Mouse (Mus musculus): ENCODE measurements around the gene Mob3b. TPM values are rescaled to one million over a fixed set of nuclear protein-coding genes. Genes with fewer than 3 reads are reported as not detected.

The Mob3b gene
- polyA plus RNA-seq, 1 experiment, result 6.7 TPM

DNA sequence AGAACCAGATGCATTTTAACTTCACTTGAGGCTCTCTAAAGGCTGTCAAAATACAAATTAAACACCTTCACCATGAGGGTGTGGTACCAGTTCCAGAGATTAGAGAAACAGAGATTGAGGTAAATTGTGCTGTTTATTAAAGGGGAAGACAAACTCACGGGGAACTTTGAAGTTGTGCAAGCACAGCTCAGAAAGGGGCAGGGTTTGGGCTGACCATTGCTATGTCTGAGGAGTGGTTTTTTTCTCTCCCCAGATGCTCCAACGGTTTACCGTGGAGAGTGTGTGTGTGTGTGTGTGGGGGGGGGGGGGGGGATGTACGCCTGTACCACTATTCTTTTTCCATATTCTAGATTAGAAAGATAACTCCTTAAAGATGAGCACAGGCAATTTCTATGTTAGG is 37.1 kb downstream of the Mob3b start:
- no peak for DNase-seq (ENCODE audit: low read depth, low spot score)
- WGBS, result 44% methylated on average over 4 of the region's 4 CpGs

DNA sequence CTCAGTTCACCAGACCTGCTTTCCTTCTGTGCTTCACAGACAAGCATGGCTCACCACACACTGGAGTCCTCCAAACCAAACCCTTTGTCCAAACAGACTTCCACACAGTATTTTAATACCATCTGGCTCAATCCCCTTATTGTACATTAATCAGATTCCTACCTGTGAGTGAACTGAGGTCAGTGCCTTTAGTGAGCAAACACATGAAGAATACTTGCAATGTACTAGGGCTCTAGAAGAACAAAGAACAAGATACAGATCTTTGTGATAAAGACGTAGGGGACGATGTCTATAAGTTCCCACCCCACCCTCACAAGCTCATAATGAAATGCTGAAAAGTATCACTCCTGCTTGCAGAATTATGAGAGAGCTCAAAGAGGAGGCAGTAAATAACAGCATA is 38.4 kb downstream of the Mob3b start:
- no peak for DNase-seq (ENCODE audit: low read depth, low spot score)
- WGBS, result 79% methylated on average over 2 of the region's 2 CpGs

DNA sequence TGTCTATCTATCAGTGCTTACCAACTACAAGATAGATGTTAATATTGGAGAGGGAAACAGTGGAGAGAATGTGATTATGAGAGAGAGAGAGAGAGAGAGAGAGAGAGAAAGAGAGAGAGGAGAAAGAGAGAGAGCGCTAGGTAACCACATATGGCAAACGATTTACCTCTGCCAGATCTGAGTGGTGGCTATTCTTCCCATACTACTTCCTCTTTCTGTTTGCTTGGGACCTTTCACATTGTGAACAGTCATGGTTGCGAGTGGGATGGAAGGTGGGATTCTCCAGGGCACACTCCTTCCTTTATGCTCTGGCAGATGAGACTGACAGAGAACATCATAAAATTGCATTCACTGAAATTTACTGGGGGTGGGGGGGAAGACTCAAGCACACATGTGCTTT is 40.1 kb downstream of the Mob3b start:
- no peak for DNase-seq (ENCODE audit: low read depth, low spot score)
- 85% methylated on average over 3 of the region's 3 CpGs for WGBS

DNA sequence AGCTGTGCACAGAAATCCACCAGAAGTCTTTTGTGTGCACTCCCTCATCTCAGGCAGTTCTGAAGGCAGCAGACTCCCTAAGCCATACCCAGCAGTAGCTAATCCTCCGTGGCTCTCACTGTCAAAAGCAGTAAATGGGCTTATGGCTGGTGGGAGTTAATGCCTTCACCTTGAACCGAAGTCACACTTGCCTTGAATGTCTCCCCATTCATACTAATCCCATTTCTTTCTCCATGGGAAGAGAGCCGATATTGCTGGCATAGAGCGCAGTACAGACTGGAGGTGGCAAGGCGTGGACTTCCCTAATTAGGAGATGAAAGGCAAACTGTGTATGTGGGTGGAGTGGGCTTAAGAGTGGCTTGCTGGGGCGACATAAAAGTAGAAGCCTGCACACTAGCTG is 41.4 kb downstream of the Mob3b start:
- WGBS, result 50% methylated on average over 6 of the region's 6 CpGs
- no peak for DNase-seq (ENCODE audit: low read depth, low spot score)

DNA sequence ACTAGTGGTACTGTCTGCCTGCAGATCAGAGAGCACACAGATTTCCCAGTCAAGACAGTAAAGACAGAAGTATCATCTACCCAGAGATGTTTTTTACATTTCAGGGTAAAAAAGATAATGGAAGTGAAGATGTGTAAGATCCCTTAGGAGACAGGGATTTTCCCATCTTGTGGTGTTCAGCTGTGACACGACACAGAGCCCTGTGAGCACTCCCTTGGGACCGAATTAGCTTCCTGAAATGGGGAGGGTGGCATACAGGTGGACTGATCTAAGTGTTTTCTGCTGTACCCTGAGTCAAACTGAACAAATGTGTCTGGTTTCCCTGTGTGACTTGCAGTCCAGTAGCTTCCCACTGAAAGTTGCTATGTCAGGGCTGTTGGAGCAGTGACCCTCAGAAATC is 42.3 kb downstream of the Mob3b start:
- WGBS, result 65% methylated on average over 2 of the region's 2 CpGs
- DNase-seq (ENCODE audit: low read depth, low spot score), result no peak

DNA sequence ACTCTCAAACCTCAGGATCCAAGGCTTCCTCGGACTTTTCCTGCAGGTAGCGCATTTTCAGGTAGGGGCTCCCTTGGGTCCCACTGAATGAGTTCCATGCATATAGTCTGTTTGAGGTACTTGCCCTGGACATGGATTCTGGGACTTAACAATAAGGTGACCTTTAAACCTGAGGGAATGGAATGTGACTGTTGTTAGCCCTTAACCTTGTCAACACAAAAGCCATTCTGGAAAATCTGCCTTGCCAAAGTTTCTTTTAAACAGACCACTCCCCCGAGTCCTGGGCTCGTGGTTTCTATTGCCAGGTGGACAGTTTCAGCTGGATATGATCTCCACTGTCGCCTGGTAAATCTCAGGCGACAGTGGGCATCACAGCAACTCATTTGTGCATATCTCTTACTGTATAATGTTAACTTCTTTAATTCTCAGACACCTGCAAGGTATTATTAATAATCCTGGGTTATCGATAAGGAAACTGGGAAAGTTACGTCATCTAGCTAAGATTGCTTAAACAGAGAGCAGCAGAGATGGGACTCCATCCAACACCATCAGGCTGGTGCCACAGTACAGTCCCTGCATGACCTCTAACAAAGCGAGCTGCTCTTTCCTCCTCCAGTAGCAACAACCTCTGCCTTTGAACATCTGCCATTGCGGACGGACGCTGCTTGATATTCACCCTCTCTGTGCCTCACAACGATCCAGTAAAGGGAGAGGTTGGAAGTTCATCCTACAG is 43.6 kb downstream of the Mob3b start:
- 26% methylated on average over 13 of the region's 13 CpGs for WGBS
- DNase-seq (ENCODE audit: low read depth, low spot score), result no peak

DNA sequence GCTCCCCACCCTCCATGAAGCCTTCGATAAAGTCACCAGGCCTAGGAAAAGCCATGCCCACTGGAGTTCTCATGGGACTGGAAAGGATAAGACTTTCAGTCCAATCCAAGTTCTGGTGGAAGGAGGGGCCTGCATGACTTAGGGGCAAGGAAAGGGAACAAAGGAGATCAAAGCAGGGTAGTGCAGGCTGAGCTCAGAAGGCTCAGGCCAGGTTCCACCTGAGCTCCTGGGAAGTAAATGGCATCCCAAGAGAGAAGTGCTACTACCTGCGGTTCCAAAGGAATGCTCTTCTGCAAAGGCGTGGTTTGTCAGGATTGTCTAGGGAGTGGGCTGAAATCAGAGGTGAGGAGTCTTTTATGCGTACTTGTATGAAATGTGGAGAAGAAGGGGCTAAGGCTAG is 44.8 kb downstream of the Mob3b start:
- DNase-seq (ENCODE audit: low read depth, low spot score), result no peak
- 68% methylated on average over 4 of the region's 4 CpGs for WGBS

DNA sequence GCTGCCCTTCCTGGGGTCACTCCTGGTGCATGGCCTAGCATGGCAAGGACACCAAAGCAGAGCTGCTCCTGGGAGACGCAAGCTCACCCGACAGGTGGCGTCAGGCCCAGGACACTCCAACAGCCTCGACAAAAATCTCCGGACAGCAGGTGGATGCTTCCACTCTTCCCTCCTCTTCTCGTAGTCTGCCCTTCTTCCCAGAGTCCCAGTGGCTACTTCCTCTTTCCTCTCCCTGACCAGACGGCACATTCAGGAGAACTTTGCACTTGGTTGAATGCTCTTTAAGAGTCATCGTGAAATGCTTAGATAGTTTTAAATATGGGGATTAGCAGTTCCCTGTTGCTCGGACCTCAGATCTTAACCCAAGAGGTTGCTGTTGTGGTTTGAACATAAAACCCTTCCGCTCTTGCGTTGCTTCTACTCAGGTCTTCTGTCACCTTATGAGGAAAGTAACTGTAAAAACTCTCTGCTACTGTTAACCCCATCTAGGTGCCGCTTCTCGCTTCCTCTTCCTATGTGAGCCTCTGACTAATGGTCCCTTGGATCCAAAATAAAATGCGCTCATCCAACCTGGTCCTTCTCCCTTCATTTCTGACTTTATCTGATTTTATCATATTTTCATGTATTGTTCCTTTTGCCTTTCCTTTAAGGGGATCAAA is 52.0 kb downstream of the Mob3b start:
- WGBS, result 68% methylated on average over 14 of the region's 14 CpGs
- no peak for DNase-seq (ENCODE audit: low read depth, low spot score)

DNA sequence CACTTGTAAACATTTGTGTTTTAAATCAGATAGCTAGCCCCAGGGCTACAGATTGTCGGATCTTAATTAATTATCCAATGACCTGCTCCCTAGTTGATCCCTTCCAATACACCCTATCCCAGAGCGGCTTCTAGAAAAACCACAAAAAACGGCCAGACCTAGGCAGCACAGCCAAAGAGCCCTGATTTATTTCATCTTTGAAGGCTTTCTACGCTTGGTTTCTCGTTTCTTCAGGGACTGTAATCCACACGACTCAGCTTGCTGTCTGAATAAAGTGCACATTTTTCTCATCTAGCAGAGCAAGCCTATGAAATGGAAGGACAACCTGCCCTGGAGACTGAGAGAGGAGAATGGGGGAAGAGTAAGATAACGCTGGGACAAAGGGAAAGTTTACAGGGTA is 56.1 kb downstream of the Mob3b start:
- WGBS, result 83% methylated on average over 7 of the region's 7 CpGs
- no peak for DNase-seq (ENCODE audit: low read depth, low spot score)

DNA sequence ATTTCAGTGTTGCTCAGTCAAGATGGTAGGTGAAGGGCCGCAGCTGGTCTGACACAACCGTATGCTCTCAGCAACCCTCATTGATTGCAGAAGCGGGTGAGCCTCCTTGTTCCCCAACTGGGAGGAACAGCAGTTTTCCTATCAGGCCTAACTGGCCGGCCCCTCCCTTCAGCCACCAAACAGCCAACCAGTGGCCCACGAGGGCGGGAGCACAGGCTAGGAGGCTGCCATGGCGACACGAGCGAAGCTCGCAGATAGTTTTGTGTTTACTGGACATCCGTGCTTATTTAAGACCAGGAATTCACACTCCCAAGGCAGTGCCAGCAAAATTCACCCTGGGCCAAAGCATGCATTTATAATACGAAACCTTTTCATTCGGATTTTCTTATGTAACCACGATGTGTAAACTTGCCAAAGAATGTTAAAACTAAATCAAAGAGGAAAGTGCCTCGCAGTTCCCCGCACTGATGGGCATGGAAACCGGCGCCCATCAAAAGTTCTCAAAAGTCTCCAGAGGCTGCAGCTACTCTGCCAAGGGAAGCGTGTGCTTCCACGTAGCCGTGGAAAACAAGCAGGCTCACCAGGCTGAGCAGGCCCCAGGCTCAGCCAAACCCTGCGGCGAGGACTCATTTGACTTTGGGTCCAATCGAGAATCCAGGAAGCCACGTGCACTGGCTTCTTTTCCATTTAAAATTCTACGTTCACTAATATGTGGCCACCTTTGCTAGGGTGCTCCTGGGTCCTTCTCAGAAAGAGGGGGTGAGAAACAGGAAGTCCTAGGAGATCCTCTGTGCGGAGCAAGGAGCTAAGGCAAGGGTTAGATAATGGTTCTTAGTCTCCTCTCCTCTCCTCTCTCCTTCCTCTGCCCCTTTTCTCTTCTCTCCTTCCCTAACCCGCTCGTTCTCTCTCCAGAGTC is 57.2 kb downstream of the Mob3b start:
- 16% methylated on average over 29 of the region's 29 CpGs for WGBS

DNA sequence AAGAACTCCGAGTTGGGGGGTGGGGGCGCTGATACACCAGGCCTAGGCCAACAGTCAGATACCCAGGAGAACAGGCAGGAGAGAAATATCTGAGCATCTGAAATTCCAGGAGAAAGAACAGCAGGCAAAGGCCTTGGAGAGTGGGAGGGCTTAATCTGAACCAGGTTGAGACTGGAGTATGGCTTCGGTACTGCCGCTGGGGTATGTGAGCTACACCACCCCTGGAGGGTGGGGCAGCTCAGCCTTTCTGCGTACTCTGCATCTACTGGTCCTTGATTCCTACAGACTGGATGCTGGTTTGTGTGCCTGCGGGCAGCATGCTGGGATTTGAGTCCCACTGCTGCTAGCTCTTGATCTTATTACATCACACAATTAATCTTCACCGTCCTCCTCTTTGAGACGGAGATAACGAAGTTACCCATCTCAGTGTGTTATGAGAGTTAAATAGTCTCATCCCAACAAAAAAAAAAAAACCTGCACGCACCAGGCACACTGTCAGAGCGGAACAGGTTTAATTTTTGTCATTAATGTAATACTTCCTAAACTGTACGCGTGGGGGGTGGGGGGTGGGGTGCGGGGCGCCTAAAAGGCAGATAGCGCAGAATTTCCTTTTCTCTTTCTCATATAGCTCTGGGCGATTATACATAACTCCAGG is 57.9 kb downstream of the Mob3b start:
- no peak for DNase-seq (ENCODE audit: low read depth, low spot score)
- 18% methylated on average over 17 of the region's 17 CpGs for WGBS

More for the DNA sequence above, 57.2 kb downstream of the Mob3b start:
- peak; percentile 63 for DNase-seq (ENCODE audit: low read depth, low spot score)

DNA sequence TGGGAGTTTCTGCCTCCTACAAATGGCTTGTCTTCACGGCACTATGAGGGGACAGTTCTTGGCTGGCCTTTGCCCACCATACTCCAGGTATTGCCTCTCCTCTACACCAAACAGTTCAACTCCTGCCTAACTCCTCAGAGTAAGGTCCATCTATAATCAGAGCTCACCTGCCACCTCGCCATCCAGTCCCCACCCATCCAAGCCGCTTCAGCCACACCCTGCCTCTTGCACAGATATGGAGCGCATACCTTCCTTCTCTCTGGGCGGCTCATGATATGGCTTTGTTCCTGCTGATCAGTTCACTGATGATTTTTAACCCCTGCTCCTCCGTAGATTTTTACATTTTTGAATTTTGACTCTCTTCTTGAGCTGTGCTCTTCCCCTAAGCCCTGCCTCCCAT is 58.7 kb downstream of the Mob3b start:
- WGBS, result 31% methylated on average over 6 of the region's 6 CpGs

DNA sequence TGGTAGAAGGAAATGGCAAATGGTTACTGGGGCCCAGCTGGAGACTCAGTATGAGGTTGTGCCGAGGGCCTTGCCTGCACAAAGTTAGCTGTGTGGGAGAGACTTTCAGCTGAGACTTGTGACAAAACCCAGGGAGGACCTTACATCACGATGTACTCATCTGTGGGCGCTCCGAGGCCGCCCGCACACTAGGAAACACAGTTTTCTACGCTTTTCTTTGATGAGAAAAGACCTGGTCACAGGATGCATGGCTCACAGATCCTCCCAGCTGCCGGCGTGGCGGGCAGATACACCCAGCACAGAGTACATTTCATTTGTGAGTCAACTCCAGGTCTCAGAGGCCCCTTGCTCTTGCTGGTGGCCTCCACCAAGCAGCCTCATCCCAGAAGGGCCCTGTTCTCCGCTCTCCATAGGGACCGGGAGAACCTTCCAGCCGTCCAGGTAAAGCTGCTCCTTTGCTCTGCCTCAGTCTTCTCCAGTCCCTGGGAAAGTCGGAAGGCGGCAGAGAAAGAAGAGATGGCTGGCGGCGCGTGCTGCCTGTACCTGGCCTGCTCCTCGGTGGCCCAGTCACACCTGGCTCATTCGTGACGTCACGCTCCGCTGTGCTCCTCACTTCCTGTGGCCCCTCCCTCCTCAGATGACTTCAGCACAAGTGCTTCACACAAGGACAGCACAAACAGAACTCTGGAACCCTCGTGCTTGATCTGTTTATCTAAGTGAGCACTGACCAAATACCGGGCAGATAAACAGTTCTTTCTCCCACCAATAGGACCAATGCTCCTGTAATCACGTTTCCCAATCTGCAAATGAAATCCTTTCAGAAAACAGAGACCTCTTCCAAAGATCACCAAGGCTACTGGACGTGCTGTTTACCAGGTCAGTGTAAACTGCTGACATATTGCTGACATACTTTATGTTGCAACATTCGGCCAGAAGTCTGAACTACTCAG is 60.8 kb downstream of the Mob3b start:
- DNase-seq (ENCODE audit: low read depth, low spot score), result no peak
- WGBS, result 45% methylated on average over 28 of the region's 28 CpGs

More for the DNA sequence above, 58.7 kb downstream of the Mob3b start:
- no peak for DNase-seq (ENCODE audit: low read depth, low spot score)

DNA sequence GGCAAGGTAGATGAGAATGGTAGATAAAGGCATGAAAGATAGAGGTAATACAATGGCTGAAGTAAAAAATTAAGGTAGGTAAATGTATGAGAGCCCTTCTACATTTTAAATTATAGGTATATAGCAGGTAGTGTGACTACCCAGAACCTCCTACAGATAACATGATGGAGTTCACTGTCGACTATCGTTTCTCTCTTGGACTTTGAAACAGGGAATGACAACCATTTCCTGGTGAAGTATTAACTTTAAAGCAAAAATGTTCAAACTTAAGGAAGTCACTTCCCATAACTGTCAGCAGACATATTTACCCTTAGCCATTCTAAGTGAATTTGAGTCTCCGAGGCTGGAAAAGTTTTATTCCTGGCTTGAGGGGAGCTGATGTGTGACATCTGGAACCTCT is 64.8 kb downstream of the Mob3b start:
- 33% methylated on average over 3 of the region's 3 CpGs for WGBS
- no peak for DNase-seq (ENCODE audit: low read depth, low spot score)

DNA sequence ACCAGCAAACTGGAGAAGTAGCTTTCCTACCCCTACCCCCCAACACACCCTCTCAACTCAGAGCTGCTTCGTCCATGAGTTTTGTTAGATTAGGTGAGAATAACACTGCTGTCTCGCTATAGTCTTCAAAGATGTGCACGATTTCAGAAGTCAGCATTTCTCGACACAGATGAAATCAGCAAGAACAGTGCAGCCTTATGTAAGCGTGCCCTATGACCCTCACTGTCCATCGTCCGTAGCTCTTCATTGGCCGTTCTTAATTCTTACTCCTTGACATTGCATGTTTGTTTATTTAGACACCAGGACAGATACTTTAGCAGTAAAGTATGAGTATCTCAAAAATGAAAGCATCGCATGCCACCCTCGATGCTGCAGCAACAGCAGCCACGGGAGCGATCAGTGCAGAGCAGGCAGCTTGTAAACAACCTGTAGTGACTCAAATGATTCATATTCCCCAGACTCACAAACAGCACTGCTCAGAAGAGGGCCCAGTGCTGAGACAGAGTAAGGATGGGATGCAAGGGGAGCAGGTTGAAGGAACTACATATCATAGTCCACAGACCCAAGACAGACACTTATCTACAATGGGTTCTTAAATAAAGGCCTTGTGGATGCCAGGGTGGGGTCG is 66.0 kb downstream of the Mob3b start:
- no peak for DNase-seq (ENCODE audit: low read depth, low spot score)

DNA sequence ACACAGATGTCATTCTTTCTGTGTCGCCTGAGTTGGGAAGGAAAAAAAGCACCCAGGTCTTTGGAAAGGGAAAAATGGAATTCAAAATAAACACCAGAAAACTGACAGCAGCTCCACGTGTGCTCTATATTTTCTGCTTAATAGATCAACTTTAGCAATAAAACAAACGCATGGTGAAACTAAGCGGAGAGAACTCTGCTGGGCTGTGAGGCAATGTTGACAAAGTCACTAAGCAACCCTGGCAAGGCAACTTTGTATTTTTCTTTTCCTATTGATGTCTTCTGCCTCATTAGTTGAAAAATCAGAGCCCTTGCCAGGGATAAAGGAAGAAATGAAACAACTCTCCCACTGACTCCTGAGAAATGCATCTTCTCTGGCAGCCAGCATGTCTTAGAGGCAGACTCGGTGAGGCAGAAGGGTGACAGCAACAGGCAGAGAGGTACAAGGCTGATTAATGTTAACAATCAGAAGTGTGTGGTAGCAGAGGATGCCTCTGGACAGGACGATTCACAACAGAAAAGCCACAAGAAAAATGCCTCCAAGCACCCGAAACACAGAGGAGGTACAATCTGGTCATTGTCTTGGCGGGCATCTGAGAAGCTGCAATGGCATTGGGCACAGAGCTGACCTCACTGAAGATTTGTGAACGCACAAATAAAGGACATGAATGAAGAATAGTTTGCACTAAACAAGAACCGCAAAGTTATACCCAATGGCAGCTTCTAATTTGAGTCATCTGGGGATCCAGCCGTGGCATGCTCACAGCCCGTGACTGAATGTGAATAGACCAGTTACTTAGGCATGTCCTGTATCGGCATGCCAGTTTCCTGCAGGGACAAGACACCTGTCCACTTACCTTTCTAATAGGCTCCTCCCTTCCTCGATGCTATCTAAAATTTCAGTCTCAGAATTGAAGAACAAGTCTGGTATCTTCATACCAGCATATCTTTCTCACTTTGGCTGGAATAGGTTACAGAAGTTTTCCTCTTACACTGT is 67.7 kb downstream of the Mob3b start:
- DNase-seq (ENCODE audit: low read depth, low spot score), result no peak
- 65% methylated on average over 14 of the region's 14 CpGs for WGBS

More for the DNA sequence above, 66.0 kb downstream of the Mob3b start:
- 77% methylated on average over 13 of the region's 13 CpGs for WGBS

DNA sequence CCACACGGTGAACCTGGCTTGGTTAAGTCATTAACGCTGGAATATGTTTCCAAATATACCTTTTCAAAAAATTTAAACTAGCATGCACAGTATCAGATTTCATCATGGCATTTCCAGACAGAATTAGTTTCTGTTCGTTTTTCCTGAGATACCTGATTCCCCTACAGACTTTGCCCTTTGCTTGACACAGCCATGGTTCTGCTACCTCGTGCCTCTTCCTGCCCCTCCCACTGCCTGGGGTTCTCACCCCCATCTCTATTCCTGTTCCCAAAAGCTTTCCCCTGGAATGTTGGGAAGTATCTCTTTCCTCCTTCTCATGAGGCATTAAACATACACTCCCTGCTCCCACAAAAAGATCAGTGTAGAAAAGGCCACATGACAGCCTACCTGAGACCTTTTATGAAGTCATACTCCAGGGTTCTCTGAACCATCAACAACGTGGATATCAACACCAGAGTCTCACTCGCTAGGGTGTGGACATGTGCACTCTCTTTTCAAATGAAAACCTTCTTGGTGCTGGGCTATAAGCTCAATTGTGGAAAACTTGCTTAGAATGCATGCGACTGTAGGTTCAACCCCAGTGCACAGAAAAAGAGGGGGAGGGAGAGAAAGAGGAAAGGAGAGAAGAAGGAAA is 71.1 kb downstream of the Mob3b start:
- WGBS, result 51% methylated on average over 7 of the region's 7 CpGs
- DNase-seq (ENCODE audit: low read depth, low spot score), result no peak

Measured in large intestine, adult 2 months (tissue).